Mouse (Mus musculus) retina, embryonic 14.5 days (tissue): ENCODE results near the gene Kcnab3.
"Not testable (repeated sequence)": the region's sequence is repeated elsewhere in the genome, so short reads cannot be mapped to it uniquely, and the experiment has no call there.

Experiments used
- DNase-seq: peaks from one replicate; pipeline ENCODE4 v3.0.0-alpha.2; 2015; ENCODE audit warnings: low spot score

Kcnab3 gene

DNA sequence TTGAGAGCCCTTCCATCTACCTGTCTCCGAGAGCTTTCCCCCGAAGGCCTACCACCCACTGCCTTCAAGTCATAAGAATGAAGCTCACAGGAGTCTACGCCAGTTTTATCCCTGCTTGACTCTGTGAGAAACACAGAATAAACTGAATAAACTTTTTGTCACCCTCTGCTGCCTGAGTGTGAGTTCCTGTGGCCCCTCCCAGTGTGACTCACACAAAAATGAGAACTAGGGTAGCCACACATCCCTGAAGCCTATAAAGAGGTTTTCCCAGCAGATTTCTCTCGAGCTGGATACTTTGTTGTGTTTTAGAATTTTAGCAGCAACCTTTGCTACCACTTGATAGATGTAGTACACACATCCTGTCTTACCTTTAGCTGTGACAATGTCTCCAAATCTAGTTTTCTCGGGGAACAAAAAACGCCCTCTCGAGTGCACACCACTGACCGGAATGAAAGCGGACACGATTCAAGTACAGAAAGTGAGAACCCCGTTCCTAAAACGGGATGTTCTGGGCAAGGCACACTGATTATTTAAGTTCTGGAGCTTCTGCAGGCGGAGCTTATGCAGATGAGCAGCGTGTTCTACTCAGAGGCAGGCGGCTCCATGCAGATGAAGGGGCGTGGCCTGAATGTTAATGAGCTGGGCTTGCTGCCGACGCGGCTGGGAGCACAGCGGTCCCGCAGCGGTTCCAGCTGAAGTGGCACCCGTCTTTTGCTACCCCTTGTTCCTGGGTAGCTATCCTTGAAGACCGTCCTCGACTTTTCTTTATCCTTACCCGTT is at the start of gene Kcnab3:
Gene Kcnab3 (plus strand): TSS at position 631 of the 780 bp plus-strand sequence.
- peak; percentile 91 for DNase-seq

DNA sequence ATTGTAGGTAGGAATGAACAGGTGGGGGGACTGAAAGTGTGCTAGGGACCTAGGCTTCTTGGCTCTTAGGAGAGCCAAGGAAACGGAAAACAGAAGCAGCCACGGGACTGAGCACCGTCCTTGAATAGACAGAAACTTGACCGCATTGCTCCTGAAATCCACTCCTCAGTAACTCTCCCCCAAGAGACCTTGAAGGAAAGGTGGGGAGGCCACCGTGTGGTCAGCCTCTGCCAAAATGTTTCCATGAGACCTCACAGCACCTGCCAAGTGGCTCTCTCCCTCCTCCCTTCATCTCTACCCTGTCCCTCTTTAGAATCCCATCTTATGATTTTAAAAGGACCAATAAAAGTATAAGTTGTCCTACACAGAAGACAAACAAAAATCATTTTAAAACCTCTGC is 48.8 kb upstream of the Kcnab3 start:
- no peak for DNase-seq

DNA sequence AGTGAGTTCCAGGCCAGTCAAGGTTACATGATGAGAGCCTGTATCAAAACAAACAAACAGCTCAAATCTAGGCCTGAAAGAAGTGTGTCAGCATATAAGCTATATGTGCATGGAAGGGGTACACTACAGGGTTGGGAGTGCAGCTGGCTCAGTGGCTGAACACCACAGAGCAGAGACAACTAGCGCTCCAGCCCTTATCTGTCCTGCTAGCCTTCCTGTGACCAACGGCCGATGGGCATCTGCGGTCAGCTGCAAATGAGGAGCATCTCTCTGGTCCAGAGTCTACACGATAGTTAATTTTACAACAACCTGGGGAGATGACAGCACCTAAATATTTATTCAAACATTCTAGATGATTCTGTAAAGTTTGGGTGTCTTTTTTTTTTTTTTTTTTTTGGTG is 34.9 kb upstream of the Kcnab3 start:
- DNase-seq: no peak

DNA sequence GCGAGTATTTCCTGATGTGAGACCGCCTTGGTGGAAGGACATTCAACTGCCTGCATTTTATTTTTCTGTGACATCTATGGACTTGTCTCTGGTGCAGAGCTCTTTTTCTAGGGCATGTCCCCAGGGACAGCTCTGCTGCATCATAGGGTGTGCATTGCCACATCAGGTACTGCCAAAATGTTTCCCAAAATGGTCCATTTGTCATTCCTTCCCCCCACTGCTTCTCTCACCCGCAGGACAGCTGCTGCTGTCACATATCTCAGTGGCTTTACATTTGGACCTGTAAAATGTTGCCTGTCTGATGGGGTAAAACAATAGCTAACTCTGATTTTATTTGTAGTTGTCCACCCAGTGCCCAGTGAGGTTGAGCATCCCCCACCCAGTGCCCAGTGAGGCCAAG is 30.8 kb upstream of the Kcnab3 start:
- DNase-seq: no peak

DNA sequence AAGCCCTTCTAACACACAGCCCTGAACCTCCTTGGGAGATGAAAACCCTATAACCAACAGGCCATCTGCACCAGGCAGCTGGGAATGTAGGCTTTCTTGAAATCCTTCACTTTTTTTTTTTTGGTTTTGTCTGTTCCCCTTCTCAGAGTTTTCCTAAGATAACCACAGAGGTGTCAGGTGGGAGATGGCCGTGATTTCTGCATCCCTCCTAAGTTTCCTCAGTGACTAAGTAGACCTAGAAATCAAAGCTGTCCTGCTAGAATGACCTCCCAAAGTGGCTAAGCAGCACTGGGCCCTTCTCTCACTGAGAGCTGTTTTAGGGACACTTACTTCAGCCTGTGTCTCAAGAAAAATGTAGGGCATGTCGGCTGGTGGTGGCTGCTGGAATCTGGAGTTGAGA is 28.3 kb upstream of the Kcnab3 start:
- DNase-seq: no peak

DNA sequence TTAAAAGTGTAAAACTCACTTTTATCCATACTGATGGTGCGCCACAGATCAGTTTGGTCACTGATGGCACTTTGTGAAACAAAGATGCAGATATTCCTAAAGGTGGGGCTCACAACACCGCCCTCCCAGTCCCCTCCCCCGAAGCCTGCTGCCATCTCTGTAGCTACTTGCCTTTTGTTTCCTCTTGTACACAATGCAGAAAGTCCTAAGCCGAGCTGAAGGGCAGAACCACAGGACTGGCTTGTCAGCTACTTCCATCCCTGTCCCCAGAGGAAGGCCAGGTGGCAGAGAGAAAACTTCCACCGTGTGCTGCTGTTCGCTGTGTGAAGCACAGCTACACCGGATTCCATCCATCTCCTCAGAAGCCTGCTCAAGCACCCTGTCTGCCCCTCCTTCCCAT is 27.8 kb upstream of the Kcnab3 start:
- no peak for DNase-seq

DNA sequence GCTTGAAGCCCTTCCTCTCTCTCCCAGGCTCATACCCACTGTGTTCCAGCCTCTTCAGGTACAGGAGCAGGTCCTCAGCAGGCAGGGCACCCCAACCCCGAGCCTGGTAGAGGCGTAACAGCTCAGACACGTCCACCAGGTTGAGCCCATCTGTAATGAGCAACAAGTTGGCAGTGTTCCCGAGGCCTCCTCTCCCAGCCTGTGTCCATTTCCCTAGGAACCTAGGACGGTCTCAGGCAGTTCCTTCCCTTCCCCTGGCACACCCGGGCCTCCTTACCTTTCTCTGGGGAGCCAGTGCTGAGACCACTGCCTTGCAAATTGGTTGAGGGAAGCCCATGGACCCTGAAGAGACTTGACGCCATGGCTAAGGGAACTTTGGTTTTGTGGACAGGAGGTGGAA is 23.2 kb upstream of the Kcnab3 start:
- DNase-seq: no peak

DNA sequence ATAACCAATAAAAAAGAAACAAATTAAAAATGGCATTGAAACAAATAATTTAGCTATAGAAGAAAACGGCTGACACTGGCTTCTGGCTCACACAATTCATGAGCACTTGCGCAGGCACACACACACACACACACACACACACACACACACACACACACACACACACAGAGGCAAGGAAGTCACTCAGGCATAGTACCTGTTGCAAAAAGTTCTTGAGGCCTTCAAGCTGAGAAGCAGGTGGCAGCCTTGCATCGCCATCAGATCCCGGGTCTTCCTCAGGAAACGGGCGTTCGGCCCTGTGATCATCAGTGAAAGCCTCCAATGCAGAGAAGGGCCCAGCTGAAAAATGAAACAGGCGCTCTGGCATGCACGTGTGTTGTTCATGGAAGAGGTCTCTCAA is 20.8 kb upstream of the Kcnab3 start:
- DNase-seq: no peak

DNA sequence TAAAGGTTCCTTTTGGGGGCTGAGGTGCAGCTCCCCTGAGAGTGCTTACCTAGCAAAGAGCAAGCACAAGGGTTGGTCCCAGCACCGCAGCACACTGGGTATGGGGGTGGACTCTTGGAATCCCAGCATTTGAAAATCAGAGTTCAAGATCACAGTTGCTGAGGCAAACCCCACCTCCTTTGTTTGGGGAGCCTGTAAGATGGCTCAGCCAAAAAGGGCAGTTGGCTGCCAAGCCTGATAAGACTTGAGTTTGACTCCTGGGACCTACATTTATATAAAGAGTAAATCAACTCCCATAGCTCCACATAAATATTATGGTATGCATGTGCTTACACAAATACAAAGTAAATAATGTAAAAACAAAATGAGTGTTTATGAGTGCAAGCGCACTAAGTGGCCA is 20.0 kb upstream of the Kcnab3 start:
- no peak for DNase-seq

DNA sequence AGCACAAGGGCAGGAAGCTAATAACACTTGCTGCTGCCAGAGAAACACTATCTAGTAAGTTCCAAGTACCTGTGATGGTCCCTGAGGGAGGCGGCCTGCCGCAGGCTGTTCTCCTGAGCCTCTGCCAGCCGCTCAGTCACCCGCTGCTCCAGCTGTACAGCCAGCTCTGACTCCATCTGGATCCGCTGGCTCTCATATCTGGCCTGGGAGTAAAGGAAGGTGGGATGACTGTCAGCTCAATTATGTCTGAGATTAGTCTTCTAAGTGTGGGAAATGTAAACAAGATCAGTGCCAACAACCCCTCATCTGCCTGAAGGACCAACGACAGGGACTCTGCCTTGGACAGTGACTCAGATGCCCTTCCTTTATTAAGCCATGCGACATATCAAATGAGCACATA is 14.8 kb upstream of the Kcnab3 start:
- peak; percentile 36 for DNase-seq

DNA sequence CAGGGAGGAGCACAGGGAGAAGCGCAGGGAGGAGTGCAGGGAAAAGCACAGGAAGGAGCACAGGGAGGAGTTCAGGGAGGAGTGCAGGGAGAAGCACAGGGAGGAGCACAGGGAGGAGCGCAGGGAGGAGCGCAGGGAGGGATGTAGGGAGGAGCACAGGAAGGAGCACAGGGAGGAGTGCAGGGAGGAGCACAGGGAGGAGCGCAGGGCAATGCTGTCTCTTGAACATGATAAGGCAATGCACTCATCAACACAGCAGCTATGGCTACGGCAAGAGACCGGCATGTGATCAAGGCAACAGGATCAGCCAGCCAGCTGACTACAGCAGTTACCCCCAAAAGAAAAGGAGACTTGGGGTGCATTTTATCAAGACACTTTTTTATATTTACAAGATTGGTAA is 9.7 kb upstream of the Kcnab3 start:
- no peak for DNase-seq

DNA sequence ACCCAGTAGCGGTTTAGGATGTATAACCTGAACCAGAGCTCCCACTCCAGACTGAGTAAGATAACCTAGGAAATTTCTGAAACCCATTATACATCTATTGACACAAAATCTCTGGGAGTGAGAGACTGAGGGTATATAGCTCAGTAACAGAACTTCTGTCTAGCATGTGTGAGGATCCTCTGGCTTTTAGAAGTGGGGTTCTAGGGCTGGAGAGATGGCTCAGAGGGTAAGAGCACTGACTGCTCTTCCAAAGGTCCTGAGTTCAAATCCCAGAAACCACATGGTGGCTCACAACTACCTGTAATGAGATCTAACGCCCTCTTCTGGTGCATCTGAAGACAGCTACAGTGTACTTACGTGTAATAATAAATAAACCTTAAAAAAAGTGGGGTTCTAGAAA is 8.1 kb upstream of the Kcnab3 start:
- not testable (repeated sequence) for DNase-seq

DNA sequence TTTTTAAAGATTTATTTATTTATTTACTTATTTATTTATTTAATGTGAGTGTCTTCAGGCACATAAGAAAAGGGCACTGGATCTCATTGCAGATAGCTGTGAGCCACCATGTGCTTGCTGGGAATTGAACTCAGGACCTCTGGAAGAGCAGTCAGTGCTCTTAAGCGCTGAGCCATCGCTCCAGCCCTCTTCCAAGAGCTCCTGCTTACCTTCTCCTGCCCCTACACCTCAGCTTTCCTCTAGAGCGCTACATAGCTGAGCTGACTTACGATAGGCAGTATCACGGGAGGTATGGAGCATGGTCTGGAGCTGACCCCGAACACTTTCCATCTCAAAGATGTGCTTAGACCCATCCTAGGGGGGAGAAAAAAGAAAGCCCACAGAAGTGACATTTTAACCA is 4.5 kb upstream of the Kcnab3 start:
- DNase-seq: no peak

DNA sequence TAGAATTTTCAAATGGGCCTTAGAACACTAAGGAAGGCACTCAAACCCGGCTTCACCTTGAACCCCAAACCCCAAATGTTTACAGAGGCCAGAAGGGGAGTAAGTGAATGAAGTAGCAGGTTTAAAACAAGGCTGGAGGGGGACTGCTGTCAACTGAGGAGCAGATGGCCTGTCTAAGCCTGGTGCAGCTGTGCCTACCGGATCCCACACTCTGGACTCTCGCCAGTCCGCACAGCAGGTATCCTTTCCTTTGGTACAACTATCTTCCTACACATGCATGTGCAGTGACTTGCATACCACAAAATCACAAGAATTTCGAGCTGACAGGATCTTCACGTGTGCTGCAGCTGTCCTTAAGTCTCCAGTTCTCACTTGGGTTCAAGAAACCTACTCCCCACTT is 4.0 kb upstream of the Kcnab3 start:
- DNase-seq: no peak

DNA sequence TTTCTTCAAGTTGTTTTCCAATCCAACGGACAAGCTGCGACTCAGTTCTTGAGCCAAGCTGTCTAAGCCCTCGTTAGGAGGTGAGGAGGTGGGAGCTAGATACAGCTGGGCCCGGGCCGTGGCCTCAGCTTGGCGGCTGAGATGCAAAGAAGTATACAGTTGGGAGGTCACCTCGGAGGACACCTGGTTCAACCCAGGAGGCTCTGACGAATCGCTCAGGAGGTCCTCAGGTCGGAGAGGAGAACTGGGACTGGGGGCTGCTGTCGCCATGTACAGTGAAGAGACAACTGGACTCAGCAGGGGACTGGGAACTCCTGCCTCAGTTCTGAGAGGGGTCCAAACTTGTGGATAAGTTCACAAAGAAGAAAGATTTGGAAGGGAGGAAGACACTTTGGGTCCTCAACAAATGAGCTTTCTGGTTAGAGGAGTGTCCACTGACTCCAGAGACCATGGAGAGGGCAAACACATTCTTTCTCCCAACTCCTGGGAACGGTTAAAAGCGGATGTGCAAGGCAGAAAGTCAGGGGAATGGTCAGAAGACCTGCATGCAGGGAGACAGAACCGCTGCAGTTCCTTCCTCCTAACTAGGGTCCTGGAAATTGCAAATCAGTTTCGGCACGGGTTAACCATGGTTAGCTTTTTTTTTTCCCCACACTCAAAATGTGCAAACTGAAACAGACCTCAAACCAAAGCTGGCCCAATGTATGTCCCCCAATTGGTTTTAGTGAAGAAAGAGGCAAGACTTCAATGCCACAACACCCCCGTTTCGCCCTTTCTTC is 3.2 kb upstream of the Kcnab3 start:
- peak; percentile 18 for DNase-seq

DNA sequence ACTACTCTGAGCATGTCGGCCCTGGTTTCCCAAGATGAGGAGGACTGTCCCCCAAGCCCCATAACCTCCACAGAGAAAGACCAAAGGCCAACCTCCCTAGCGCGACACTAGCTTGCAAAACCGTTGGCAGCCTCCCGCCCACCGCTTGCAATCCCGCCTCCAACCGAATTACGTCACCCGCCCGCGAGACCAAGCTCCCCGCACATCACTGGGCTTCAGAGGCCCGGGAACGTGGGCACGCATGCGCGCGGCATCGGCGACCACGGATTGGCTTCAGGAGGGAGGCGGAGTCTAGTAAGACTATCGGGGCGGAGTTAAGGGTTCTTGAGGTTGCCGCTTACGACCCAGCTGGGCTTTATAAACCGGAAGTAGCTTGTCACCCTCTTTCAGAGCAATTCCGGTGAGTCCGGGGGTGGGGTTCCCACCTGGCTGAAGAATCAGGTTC is 2.4 kb upstream of the Kcnab3 start, which contains the start of the genes Cntrob and Trappc1:
Gene Cntrob (minus strand): TSS at position 109 of the 445 bp plus-strand sequence.
Gene Trappc1 (plus strand): TSS at position 314 of the 445 bp plus-strand sequence.
- peak; percentile 99 for DNase-seq

DNA sequence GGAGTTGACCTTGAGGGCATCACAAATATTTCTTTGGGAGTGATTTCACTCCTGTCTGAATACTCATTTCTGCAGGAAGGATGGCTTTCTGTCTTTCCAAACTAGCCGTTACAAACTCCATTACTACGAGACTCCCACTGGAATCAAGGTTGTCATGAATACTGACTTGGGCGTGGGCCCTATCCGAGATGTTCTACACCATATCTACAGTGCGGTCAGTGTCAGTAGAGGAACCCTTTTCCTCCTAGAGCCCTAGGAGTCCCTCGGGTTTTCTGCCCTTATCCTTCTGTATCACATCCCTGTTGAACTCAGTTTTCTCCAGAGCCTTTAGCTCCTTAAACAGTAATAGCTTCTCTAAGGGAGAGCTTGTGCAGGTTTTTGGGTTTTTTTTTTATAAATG is 1.3 kb upstream of the Kcnab3 start:
- DNase-seq: no peak

DNA sequence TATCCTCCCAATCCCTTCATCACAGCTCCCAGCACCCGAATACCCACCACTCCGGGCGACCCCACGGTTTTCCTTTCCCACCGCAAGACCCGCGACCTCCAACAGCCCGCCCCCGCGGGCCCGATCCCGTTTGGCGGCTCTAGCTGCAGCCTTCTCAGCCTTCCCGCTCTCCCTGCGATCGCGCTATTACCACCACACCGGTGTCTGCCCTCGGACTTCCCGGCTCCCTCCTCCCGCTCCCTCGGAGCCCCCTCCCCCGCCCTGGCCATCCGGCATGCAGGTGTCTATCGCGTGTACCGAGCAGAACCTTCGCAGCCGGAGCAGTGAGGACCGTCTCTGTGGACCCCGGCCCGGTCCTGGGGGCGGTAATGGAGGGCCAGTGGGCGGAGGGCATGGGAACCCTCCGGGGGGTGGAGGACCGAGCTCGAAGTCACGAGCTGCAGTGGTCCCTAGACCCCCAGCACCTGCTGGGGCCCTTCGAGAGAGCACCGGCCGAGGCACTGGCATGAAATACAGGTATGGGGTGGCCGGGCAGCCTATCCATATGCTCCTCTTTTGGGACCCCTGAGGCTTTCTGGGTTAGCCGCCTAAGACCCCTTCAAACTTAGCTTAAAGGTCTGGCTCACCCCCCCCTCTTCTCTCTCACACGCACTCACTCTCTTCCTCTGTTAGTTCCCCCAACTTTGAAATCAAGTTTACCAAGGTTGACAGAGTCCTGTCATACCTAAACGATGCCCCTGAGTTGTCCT is 524 bp downstream of the Kcnab3 start:
- no peak for DNase-seq

DNA sequence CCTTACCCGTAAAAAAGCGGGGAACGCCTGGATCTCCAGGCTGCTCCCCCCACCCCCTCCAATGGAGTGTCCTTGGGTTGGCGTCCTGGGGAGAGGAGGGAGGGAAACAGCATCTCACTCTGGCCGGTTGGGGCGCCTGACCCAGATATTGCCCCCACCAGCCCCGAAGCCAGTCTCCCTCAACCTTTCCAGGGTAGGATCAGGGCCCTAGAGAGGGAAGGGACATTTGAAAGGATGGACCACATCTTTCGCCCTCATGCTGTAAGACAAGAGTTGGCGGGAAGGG is 1.0 kb downstream of the Kcnab3 start:
- no peak for DNase-seq

DNA sequence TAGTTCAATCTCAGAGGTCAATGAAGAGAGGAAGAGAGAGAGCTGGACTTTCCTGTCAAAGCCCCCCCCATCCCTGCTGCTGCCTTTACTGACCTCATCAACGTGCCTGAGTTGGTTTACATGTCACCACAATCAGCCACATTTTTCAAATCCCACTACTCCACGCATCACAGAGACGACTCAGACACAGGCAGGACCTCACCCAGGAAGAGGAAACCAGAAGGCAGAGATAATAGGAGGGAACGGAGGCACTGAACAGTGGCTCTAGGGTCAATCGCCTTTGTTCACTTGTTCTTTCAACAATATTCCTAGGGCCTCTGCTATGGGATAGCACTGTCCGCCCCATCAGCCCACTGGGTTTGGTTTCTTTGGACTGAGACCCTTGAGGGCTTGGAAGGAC is 1.6 kb downstream of the Kcnab3 start:
- no peak for DNase-seq

DNA sequence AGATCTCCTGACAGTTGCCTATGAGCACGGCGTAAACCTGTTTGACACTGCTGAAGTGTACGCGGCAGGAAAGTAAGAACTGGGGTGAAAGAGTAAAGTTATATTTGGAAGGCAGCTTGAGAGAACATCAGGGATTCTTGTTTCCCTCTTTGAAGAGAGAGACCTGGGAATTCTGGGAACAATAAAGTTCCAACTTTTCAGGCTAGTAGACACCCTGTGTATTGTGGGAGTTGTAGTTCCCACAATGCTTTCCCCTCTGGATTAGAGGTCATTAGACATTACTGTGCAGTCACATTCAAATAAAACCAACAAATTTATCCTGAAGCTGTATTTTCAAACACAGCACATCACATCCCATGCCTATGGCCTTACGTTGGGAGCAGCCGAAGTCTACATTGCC is 2.5 kb downstream of the Kcnab3 start:
- no peak for DNase-seq

DNA sequence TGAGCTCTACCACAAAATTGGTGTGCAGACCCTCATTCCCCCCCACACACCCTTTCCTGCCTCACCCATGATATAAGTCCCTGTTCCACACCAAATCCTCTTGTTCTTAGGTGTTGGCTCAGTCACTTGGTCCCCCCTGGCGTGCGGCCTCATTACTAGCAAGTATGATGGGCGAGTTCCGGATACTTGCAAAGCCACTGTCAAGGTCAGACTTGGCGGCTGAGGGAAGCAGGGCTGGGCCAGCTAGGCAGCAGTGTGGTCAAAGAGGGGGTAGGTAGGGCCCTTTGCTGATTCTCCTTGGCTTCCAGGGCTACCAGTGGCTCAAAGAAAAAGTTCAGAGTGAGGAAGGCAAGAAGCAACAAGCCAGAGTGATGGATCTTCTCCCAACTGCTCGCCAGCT is 5.1 kb downstream of the Kcnab3 start:
- no peak for DNase-seq

DNA sequence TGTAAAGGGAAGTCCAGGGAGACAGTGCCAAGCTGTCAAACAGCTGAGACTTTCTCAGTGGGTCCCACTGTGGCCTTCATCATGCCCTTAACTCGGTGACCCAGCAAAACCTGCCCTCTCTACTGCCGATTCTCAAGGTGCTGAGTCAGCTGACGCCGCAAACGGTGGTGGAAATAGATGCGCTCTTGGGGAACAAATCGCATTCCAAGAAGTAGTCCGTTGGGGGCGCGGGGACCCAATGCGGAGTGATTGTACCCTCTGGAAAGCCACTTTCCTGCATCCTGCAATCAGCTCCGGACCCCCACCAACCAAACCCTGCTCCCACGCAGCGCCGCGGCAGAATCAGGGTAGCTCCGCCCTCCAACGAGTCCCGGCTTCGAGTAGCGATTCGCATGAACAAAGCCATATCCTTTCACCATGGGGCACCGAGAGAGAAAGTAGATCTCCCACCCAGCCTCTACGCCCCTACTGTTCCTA is 5.9 kb downstream of the Kcnab3 start:
- peak; percentile 83 for DNase-seq
